Mouse (Mus musculus) lung, postnatal 0 days (tissue): ENCODE results near the gene Gm20662.

Experiments used
- CTCF ChIP-seq: IDR thresholded peaks from 2 replicates; pipeline ENCODE4 v1.5.1; 2016; ENCODE audit warnings: antibody characterized with exemption, mild to moderate bottlenecking
- EP300 ChIP-seq: IDR thresholded peaks from 2 replicates; pipeline ENCODE4 v1.6.1; 2016; ENCODE audit warnings: antibody characterized with exemption, mild to moderate bottlenecking, control low read depth

DNA sequence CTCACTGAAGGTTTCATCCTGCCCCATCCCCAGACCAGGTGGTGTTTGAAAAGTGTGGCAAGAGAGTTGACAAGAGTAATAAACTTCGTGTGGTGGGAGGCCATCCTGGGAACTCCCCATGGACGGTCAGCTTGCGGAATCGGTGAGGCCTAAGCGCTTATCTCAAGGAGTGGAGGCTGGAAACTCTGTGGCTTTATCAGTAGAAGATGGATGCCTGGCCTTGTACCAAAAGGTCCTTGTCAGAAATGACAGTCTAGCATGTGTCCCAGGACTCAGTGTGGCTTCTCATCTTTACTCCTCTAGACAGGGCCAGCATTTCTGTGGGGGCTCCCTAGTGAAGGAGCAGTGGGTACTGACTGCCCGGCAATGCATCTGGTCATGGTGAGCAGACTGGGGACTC lies 87.4 kb downstream of the Gm20662 start:
- TF ChIP-seq CTCF (no peak), EP300 (no peak)
